Mouse (Mus musculus) kidney, embryonic 14.5 days (tissue): ENCODE data around the gene Zcchc2. TPM values are rescaled to one million over a fixed set of nuclear protein-coding genes. Genes with fewer than 3 reads are reported as not detected.

Experiments
- ATAC-seq: fragments of 200-750 bp; cut with Nextera tagmentation; 2 replicates; pipeline ENCODE4 v1.8.0; 2017; ENCODE audit warnings: moderate number of reproducible peaks, mild to moderate bottlenecking, moderate TSS enrichment, moderate library complexity; ENCODE audit not compliant: low FRiP score, low TSS enrichment
- H3K27ac ChIP-seq: fragments of 300-500 bp; sonication (generic); 2 replicates; pipeline ENCODE4 v1.5.1; 2014; ENCODE audit warnings: low read depth, mild to moderate bottlenecking, low read length, moderate library complexity, mixed read lengths
- H3K27me3 ChIP-seq: fragments of 300-500 bp; sonication (generic); 2 replicates; pipeline ENCODE4 v1.6.1; 2014; ENCODE audit warnings: mild to moderate bottlenecking, low read length; ENCODE audit not compliant: control insufficient read depth, insufficient read depth
- H3K36me3 ChIP-seq: fragments of 300-500 bp; sonication (generic); 2 replicates; pipeline ENCODE4 v1.6.1; 2014; ENCODE audit warnings: low read length, mixed read lengths; ENCODE audit not compliant: control insufficient read depth, insufficient read depth
- H3K4me1 ChIP-seq: fragments of 300-500 bp; sonication (generic); 2 replicates; pipeline ENCODE4 v1.6.1; 2014; ENCODE audit warnings: low read length, mixed read lengths; ENCODE audit not compliant: control insufficient read depth, insufficient read depth
- H3K4me2 ChIP-seq: fragments of 300-500 bp; sonication (generic); replicated peaks from 2 replicates; pipeline ENCODE4 v1.6.1; 2014; ENCODE audit warnings: low read depth, mild to moderate bottlenecking, low read length
- H3K4me3 ChIP-seq: fragments of 300-500 bp; sonication (generic); 2 replicates; pipeline ENCODE4 v1.5.1; 2014; ENCODE audit warnings: mild to moderate bottlenecking, low read length
- H3K9ac ChIP-seq: fragments of 300-500 bp; sonication (generic); 2 replicates; pipeline ENCODE4 v1.6.1; 2014; ENCODE audit warnings: low read depth, mild to moderate bottlenecking, low read length, moderate library complexity
- H3K9me3 ChIP-seq: fragments of 300-500 bp; sonication (generic); 2 replicates; pipeline ENCODE4 v1.6.1; 2016; ENCODE audit warnings: low read length; ENCODE audit not compliant: control insufficient read depth
- WGBS: fragments of 180-500 bp; shearing (Covaris S2); extraction: QIAGEN DNeasy Blood & Tissue Kit; methylation state at CpG from one replicate; pipeline ENCODE4 v1.1.7; 2014; 5-methylcytosine and 5-hydroxymethylcytosine counted together
- polyA plus RNA-seq: library from polyadenylated mRNA; unstranded; fragments of >200 nt; fragmentation: Nextera tagmentation; extraction: Ambion mirVana; gene quantifications from 2 replicates; pipeline ENCODE4 v1.2.1, GENCODE M21; 2014

Zcchc2 gene
- polyA plus RNA-seq, 1 experiment from 2014 or later: 5.0 TPM

DNA sequence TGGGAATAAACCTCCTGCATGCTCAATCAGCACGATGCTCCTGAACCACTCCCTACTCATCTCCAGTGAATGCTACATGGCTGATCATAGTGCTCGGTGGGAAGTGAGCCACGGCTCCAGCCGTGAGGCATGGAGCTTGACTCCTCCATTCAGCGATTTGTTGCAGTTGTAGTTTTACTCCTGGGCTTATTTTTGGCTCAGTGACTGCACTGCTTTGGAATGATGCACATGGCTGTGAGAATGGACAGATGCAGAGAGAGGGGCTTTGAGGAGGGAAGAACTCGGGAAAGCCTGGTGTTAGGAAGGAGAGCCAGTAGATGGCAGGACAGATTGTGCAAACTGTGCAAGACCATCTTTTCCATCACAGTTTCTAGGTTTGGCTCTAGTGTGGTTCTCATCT is 49.1 kb downstream of the Zcchc2 start:
- Histone ChIP-seq H3K27ac (no peak overlapping the region), H3K27me3 (no peaks in the 10 kb centered on the region), H3K4me3 (no peak overlapping the region), H3K9me3 (no peaks in the 10 kb centered on the region), H3K36me3 (peaks cover 3% of the 10 kb centered on the region; the same call in 1 of the 2 replicates), H3K4me1 (0 out of 2 replicates have a peak, but pooled peaks cover under 1% of the 10 kb centered on the region), H3K9ac (no peak overlapping the region), H3K4me2 (no peak overlapping the region)
- no peak for ATAC-seq
- WGBS: 73% methylated on average over 6 of the region's 6 CpGs

DNA sequence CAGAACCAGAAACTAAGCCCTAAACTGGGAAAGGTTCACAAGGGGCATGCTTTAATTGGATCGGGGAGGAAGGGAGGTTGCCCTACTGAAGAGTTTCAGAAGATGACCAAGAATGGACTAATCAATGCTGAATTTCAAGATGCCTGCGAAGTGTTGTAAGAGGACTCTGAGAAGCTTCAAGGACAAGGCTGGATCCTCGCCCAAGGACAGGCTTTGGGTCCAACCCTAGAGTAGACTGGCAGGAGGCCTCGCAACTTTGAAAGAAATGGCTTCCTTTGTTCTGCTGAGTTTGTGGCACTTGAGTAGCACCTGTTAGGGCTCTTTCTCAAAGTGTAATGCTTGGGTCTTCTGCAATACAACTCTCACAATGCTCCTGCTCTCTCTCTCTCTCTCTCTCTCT is 50.1 kb downstream of the Zcchc2 start:
- no peak overlapping the region for H3K4me3 ChIP-seq
- peaks cover 3% of the 10 kb centered on the region; the same call in 1 of the 2 replicates for H3K36me3 ChIP-seq
- ATAC-seq: no peak

DNA sequence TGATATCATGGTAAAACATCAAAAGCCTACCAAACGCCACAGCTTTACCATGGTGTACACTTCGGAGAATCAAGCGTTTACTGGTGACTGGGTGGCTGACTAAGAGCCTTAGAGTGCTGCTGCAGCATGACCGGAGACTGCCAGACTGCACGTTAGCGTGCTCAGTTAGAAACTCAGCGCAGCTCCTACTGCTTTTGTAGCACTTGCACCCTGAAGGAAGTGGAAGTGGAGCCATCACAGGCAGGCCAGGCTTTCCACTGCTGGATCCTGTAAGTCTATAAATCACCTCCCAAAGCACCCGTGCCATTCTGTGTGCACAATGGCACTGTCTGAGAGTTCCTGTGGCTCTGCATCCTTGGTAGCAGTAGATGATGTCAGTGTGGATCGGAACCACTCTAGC is 52.0 kb downstream of the Zcchc2 start:
- ATAC-seq: no peak
- WGBS: 84% methylated on average over 9 of the region's 9 CpGs
- no peaks in the 10 kb centered on the region for H3K4me1 ChIP-seq

More for the DNA sequence above, 50.1 kb downstream of the Zcchc2 start:
- Histone ChIP-seq H3K9ac (no peak overlapping the region), H3K4me2 (no peak overlapping the region), H3K4me1 (no peaks in the 10 kb centered on the region), H3K9me3 (no peaks in the 10 kb centered on the region), H3K27ac (no peak overlapping the region), H3K27me3 (no peaks in the 10 kb centered on the region)
- 86% methylated on average over 4 of the region's 4 CpGs for WGBS

DNA sequence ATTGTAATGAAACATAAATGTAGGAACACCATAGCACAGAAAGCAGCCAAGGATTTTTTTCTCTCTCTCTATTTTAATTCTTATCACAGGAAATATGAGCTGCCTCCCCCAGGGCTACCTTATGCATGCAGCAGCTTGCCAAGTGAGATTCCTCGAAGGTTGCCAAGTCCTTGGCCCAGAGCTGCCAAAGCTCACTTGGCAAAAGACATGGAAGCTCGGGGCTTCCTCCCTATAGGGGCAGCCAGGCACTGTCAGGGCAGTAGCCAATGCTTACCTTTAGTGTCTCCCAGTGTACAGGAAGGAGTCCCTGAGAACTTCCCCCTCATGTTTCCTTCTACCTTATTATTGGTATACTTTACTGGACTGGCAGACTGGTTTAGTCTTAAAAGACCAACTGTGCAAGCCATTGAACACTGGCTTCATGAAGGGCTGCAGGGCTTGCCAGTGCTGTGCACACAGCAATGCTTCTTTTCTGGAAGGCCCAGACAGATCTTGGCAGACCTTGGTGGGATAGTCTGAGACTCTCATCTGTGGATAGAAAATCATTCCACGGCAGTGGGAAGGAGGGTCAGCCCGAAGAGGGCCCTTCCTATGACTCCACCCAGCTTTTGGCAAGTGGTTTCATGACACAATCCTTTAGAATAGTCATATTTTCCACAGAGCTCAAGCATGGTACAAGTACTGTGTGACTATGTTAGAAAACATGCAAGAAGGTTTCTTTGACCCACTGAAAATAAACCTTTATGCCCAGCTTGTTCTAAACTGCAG is 53.0 kb downstream of the Zcchc2 start:
- Histone ChIP-seq H3K4me1 (no peaks in the 10 kb centered on the region), H3K36me3 (no peaks in the 10 kb centered on the region)

More for the DNA sequence above, 52.0 kb downstream of the Zcchc2 start:
- Histone ChIP-seq H3K9me3 (no peaks in the 10 kb centered on the region), H3K9ac (no peak overlapping the region), H3K27me3 (no peaks in the 10 kb centered on the region), H3K4me3 (no peak overlapping the region), H3K36me3 (no peaks in the 10 kb centered on the region), H3K27ac (no peak overlapping the region), H3K4me2 (no peak overlapping the region)

DNA sequence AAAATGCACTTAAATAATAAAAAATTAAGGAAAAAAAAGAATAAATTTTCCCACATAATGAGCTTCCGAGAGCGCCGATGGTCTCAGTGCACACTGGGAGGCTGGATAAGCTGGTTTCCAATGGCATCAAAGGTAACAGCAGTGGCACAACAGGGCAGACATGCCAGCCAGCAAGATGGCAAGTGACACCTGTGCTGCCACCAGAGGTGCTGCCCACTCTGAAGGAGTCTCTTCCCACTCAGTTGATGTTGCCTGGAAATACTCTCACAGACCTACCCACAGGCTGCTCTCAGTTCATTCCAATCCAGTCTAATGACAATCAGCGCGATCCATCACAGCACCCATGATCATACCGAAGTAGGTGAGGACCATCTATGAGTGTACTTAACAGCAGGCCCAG is 58.8 kb downstream of the Zcchc2 start:
- 94% methylated on average over 6 of the region's 6 CpGs for WGBS
- Histone ChIP-seq H3K9me3 (no peaks in the 10 kb centered on the region), H3K27ac (no peak overlapping the region), H3K4me2 (no peak overlapping the region), H3K9ac (no peak overlapping the region), H3K27me3 (no peaks in the 10 kb centered on the region), H3K4me3 (no peak overlapping the region), H3K36me3 (no peaks in the 10 kb centered on the region), H3K4me1 (no peaks in the 10 kb centered on the region)
- no peak for ATAC-seq

More for the DNA sequence above, 53.0 kb downstream of the Zcchc2 start:
- H3K27me3 ChIP-seq: no peaks in the 10 kb centered on the region
- no peak overlapping the region for H3K9ac ChIP-seq
- no peak for ATAC-seq
- H3K27ac ChIP-seq: no peak overlapping the region
- H3K4me2 ChIP-seq: no peak overlapping the region
- no peaks in the 10 kb centered on the region for H3K9me3 ChIP-seq
- no peak overlapping the region for H3K4me3 ChIP-seq
- 88% methylated on average over 4 of the region's 4 CpGs for WGBS

DNA sequence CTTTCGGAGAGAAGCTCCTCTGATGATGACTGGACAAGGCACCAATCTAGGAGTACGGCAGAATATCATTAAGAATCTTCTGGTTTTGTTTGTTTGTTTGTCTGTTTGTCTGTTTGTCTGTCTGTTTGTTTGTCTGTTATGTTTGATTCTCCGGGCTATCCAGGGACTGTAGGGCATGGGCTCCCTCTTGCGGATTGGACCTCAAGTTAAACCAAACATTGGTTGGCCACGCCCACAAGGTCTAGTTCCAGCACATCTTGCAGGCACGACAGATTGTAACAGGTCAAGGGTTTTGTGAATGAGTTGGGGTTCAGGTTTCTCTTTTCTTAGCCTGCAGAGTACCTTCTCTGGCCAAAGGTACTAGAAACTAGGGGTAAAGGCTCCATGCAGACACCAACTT is 64.8 kb downstream of the Zcchc2 start:
- WGBS: 71% methylated on average over 6 of the region's 6 CpGs

DNA sequence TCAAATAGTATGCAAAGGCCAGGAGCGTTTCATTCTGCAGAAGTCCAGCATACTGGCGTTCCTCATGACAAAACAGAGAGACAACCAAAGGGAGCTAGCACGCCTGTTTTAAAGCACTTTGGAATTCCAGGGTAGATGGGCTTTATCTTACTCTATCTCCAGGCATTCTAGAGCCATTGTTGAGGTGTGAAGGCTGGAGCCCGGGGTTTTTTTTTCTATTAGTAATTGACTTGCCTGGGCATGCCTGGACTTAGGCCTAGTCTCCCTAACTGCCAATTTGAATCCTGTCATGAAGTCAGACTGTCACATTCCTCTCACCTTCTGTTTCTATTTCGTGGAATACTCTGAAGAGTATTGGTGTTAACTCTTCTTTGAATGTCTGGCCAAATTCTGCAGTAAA is 68.1 kb downstream of the Zcchc2 start:
- no peak overlapping the region for H3K4me3 ChIP-seq
- 73% methylated on average over 5 of the region's 5 CpGs for WGBS
- no peak overlapping the region for H3K9ac ChIP-seq
- H3K9me3 ChIP-seq: no peaks in the 10 kb centered on the region
- H3K4me2 ChIP-seq: no peak overlapping the region
- H3K36me3 ChIP-seq: no peaks in the 10 kb centered on the region
- H3K4me1 ChIP-seq: no peaks in the 10 kb centered on the region
- no peak for ATAC-seq
- H3K27ac ChIP-seq: no peak overlapping the region
- H3K27me3 ChIP-seq: no peaks in the 10 kb centered on the region

More for the DNA sequence above, 64.8 kb downstream of the Zcchc2 start:
- Histone ChIP-seq H3K4me3 (no peak overlapping the region), H3K27ac (no peak overlapping the region), H3K9ac (no peak overlapping the region), H3K4me1 (no peaks in the 10 kb centered on the region), H3K4me2 (no peak overlapping the region), H3K36me3 (no peaks in the 10 kb centered on the region), H3K27me3 (no peaks in the 10 kb centered on the region), H3K9me3 (no peaks in the 10 kb centered on the region)
- no peak for ATAC-seq

DNA sequence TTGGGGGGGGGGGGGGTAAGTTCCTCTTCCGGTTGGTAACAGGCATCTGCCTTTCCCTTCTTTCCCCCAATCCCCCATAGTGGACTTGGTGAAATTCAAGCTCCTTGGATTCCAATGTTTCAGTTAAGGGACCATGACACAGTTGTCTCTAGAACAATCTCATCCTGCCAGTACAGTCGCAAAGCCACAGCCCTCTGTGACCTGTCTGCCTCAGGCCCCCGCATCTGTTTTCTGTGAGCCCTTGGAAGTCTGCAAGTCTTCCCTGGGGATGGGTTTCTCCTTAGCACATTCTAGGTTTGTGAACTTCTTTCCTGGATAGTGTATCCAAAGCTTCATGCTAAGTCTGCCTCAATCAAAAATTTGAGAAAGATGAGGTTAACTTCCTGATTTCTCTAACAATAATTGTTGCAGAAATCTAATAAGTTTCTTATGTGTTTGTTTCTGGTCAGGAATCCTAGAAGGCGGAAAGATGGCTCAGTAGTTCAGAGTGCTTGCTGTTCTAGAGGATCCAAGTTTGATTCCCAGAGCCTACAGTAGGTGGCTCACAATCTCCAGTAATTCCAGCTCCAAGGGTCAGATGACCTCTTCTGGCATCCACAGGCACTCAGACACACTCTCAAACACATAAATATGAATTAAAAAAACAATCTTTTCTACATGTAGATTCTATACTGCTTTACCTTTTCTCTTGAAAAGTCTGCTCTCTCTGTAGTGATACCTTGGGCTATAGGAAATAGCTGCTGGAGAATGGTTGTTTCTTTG is 69.5 kb downstream of the Zcchc2 start:
- H3K9me3 ChIP-seq: no peaks in the 10 kb centered on the region
- no peaks in the 10 kb centered on the region for H3K27me3 ChIP-seq
- no peak for ATAC-seq
- H3K4me1 ChIP-seq: no peaks in the 10 kb centered on the region
- no peak overlapping the region for H3K9ac ChIP-seq
- no peak overlapping the region for H3K4me3 ChIP-seq
- no peak overlapping the region for H3K4me2 ChIP-seq
- 84% methylated on average over 4 of the region's 4 CpGs for WGBS
- no peaks in the 10 kb centered on the region for H3K36me3 ChIP-seq
- H3K27ac ChIP-seq: no peak overlapping the region
